Mouse (Mus musculus) olfactory bulb, adult 2 months (tissue): Measurements from ENCODE around the gene Olfr1048. TPM values are rescaled to one million over a fixed set of nuclear protein-coding genes. Genes with fewer than 3 reads are reported as not detected.
"Not testable (repeated sequence)": the region's sequence is repeated elsewhere in the genome, so short reads cannot be mapped to it uniquely, and the experiment has no call there.

Experiments
- H3K27ac ChIP-seq: fragments of 200-500 bp; 2 replicates; pipeline ENCODE4 v1.5.1; 2012; ENCODE audit warnings: low read depth, low read length; ENCODE audit not compliant: insufficient read depth
- H3K4me1 ChIP-seq: fragments of 200-500 bp; 2 replicates; pipeline ENCODE4 v1.6.1; 2012; ENCODE audit warnings: low read length; ENCODE audit not compliant: control insufficient read depth, insufficient read depth
- H3K4me3 ChIP-seq: fragments of 200-500 bp; 2 replicates; pipeline ENCODE4 v1.5.1; 2012; ENCODE audit warnings: mild to moderate bottlenecking, low read depth, low read length, moderate library complexity; ENCODE audit not compliant: insufficient read depth
- CTCF ChIP-seq: fragments of 200-500 bp; IDR thresholded peaks from 2 replicates; pipeline ENCODE4 v1.5.1; 2012; ENCODE audit warnings: low read depth, mild to moderate bottlenecking, low read length, moderate library complexity; ENCODE audit not compliant: insufficient read depth
- POLR2A ChIP-seq: fragments of 200-500 bp; IDR thresholded peaks from 2 replicates; pipeline ENCODE4 v1.6.1; 2012; ENCODE audit warnings: mild to moderate bottlenecking, low read depth, low read length, moderate library complexity; ENCODE audit not compliant: insufficient read depth
- WGBS: fragments of 180-500 bp; shearing (Covaris S2); methylation state at CpG from one replicate; pipeline ENCODE4 v1.1.7; 2018; 5-methylcytosine and 5-hydroxymethylcytosine counted together
- polyA plus RNA-seq: library from polyadenylated mRNA; stranded (reverse); fragments of >200 nt; gene quantifications from 2 replicates; pipeline ENCODE4 v1.2.4, GENCODE M21; 2012; ENCODE audit warnings: low replicate concordance; ENCODE audit not compliant: missing spikeins, insufficient read depth, insufficient read length

The Olfr1048 gene
- not detected in 2 replicates for polyA plus RNA-seq

GRCm38 (mm10) chr2:86240189-86240588 lies at the start of gene Olfr1048:
Olfr1048 (minus strand) TSS chr2:86240289.
- no peak within 1 kb of the TSS for H3K4me3 ChIP-seq
- H3K4me1 ChIP-seq, result no peaks in the 10 kb centered on the region
- TF ChIP-seq POLR2A, result no peak
- no peak for TF ChIP-seq CTCF
- H3K27ac ChIP-seq, result no peak within 1 kb of the TSS

GRCm38 (mm10) chr2:86278988-86279387 lies 38.9 kb upstream of the Olfr1048 start, which contains the start of gene Olfr1051:
Olfr1051 (minus strand) TSS chr2:86279088.
- not testable (repeated sequence) for H3K4me1 ChIP-seq, H3K27ac ChIP-seq, H3K4me3 ChIP-seq

- not testable (repeated sequence) for H3K4me3 ChIP-seq, H3K4me1 ChIP-seq, H3K27ac ChIP-seq
Observed at GRCm38 (mm10) chr2:86258228-86258627, 18.1 kb upstream of the Olfr1048 start, which contains the start of gene Olfr1049. Olfr1049 (minus strand) TSS chr2:86258328.

GRCm38 (mm10) chr2:86231301-86231700 lies 8.8 kb downstream of the Olfr1048 start, which contains the start of gene Olfr1047:
Olfr1047 (minus strand) TSS chr2:86231401.
- no peak within 1 kb of the TSS for H3K27ac ChIP-seq
- 98% methylated on average over 1 of the region's 1 CpGs for WGBS
- TF ChIP-seq POLR2A (no peak), CTCF (no peak)

GRCm38 (mm10) chr2:86219214-86219613 lies 20.9 kb downstream of the Olfr1048 start, which contains the start of gene Olfr1046:
Olfr1046 (minus strand) TSS chr2:86219314.
- Histone ChIP-seq H3K4me1 (no peaks in the 10 kb centered on the region), H3K27ac (no peak within 1 kb of the TSS), H3K4me3 (no peak within 1 kb of the TSS)
- TF ChIP-seq CTCF (no peak), POLR2A (no peak)
- 64% methylated on average over 2 of the region's 2 CpGs for WGBS

More at GRCm38 (mm10) chr2:86231301-86231700, 8.8 kb downstream of the Olfr1048 start, which contains the start of gene Olfr1047:
- Histone ChIP-seq H3K4me1 (no peaks in the 10 kb centered on the region), H3K4me3 (no peak within 1 kb of the TSS)

GRCm38 (mm10) chr2:86202909-86203308 lies 37.2 kb downstream of the Olfr1048 start, which contains the start of gene Olfr1045:
Olfr1045 (minus strand) TSS chr2:86203009.
- Histone ChIP-seq H3K4me1 (no peaks in the 10 kb centered on the region), H3K4me3 (no peak within 1 kb of the TSS), H3K27ac (no peak within 1 kb of the TSS)
- no peak for TF ChIP-seq POLR2A
- TF ChIP-seq CTCF, result no peak

GRCm38 (mm10) chr2:86195863-86196262 lies 44.2 kb downstream of the Olfr1048 start:
- 51% methylated on average over 1 of the region's 1 CpGs for WGBS
- no peak for TF ChIP-seq POLR2A
- no peak for TF ChIP-seq CTCF
- Histone ChIP-seq H3K4me3 (no peak overlapping the region), H3K27ac (no peak overlapping the region), H3K4me1 (no peaks in the 10 kb centered on the region)

GRCm38 (mm10) chr2:86185583-86185982 lies 54.5 kb downstream of the Olfr1048 start, which contains the start of gene Olfr52:
Olfr52 (minus strand) TSS chr2:86185683.
- no peak for TF ChIP-seq CTCF
- no peak for TF ChIP-seq POLR2A
- Histone ChIP-seq H3K4me1 (no peaks in the 10 kb centered on the region), H3K27ac (no peak within 1 kb of the TSS), H3K4me3 (no peak within 1 kb of the TSS)

Other genes with a start within 250 kb of the Olfr1048 start
- gene Olfr1031, start 250.0 kb downstream of the Olfr1048 start, polyA plus RNA-seq, result not detected in 2 replicates
- not detected in 2 replicates for gene Olfr1032, start 234.7 kb downstream of the Olfr1048 start, polyA plus RNA-seq
- gene Olfr1033, start 219.7 kb downstream of the Olfr1048 start, polyA plus RNA-seq, result not detected in 2 replicates
- gene Olfr1034, start 194.4 kb downstream of the Olfr1048 start, polyA plus RNA-seq, result not detected in 2 replicates
- not detected in 2 replicates for gene Olfr1036, start 166.3 kb downstream of the Olfr1048 start, polyA plus RNA-seq
- gene Olfr1037, start 152.9 kb downstream of the Olfr1048 start, polyA plus RNA-seq, result not detected in 2 replicates
- not detected in 2 replicates for gene Olfr1039, start 104.4 kb downstream of the Olfr1048 start, polyA plus RNA-seq
- gene Olfr1040, start 93.6 kb downstream of the Olfr1048 start, polyA plus RNA-seq, result not detected in 2 replicates
- not detected in 2 replicates for gene Olfr1042, start 78.5 kb downstream of the Olfr1048 start, polyA plus RNA-seq
- not detected in 2 replicates for gene Olfr1043, start 72.8 kb downstream of the Olfr1048 start, polyA plus RNA-seq
- gene Olfr1044, start 62.5 kb downstream of the Olfr1048 start, polyA plus RNA-seq, result not detected in 2 replicates
- gene Olfr52, start 54.6 kb downstream of the Olfr1048 start, polyA plus RNA-seq, result not detected in 2 replicates
- not detected in 2 replicates for gene Olfr1045, start 37.3 kb downstream of the Olfr1048 start, polyA plus RNA-seq
- not detected in 2 replicates for gene Olfr1046, start 21.0 kb downstream of the Olfr1048 start, polyA plus RNA-seq
- gene Olfr1047, start 8.9 kb downstream of the Olfr1048 start, polyA plus RNA-seq, result not detected in 2 replicates
- gene Olfr1049, start 18.0 kb upstream of the Olfr1048 start, polyA plus RNA-seq, result not detected in 2 replicates
- gene Olfr1051, start 38.8 kb upstream of the Olfr1048 start, polyA plus RNA-seq, result not detected in 2 replicates
- not detected in 2 replicates for gene Olfr1052, start 52.2 kb upstream of the Olfr1048 start, polyA plus RNA-seq
- gene Olfr1053, start 75.0 kb upstream of the Olfr1048 start, polyA plus RNA-seq, result not detected in 2 replicates
- gene Olfr1054, start 95.1 kb upstream of the Olfr1048 start, polyA plus RNA-seq, result not detected in 2 replicates
- gene Olfr1055, start 110.0 kb upstream of the Olfr1048 start, polyA plus RNA-seq, result not detected in 2 replicates
- gene Olfr1056, start 122.2 kb upstream of the Olfr1048 start, polyA plus RNA-seq, result not detected in 2 replicates
- gene Olfr1057, start 138.1 kb upstream of the Olfr1048 start, polyA plus RNA-seq, result not detected in 2 replicates
- not detected in 2 replicates for gene Olfr1058, start 148.3 kb upstream of the Olfr1048 start, polyA plus RNA-seq
- not detected in 2 replicates for gene Olfr1061, start 173.8 kb upstream of the Olfr1048 start, polyA plus RNA-seq
- not detected in 2 replicates for gene Olfr1062, start 186.5 kb upstream of the Olfr1048 start, polyA plus RNA-seq
- not detected in 2 replicates for gene Olfr1065, start 210.3 kb upstream of the Olfr1048 start, polyA plus RNA-seq
- not detected in 2 replicates for gene Olfr1066, start 216.0 kb upstream of the Olfr1048 start, polyA plus RNA-seq
- not detected in 2 replicates for gene Olfr228, start 247.1 kb upstream of the Olfr1048 start, polyA plus RNA-seq